Mouse (Mus musculus): ENCODE measurements around the gene Dcpp2. TPM values are rescaled to one million over a fixed set of nuclear protein-coding genes. Genes with fewer than 3 reads are reported as not detected.
"Not testable (repeated sequence)": the region's sequence is repeated elsewhere in the genome, so short reads cannot be mapped to it uniquely, and the experiment has no call there.

Dcpp2 gene
- polyA plus RNA-seq (2012) = not detected in 2 replicates

GRCm38 (mm10) chr17:23880576-23880975 is at the start of gene Dcpp2, which contains the start of gene Dcpp1:
TSS of gene Dcpp2 (plus strand) at chr17:23880880.
TSS of gene Dcpp1 (plus strand) at chr17:23880876.
- TF ChIP-seq GATA1 (IDR thresholded peaks at IDR 0.05; ENCODE audit: low read length) = not testable (repeated sequence)

DNA sequence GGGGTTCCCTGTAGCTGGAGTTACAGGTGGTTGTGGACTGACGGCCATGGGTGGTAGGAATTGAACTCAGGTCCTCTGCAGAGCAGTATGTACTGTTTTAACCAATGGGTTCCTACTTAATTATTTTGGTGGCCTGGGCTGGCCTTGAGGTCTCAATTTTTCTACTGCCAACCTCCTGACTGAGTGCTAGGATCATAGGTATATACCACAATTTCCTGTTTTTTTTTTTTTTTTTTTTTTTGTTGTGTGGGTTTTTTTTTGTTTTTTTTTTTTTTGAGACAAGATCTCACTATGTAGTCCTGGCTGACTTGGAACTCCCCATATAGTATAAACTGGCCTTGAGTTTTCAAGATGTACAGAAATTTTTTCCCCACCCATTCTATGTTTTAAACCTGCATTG is 49.5 kb upstream of the Dcpp2 start:
- TF ChIP-seq GATA1 (IDR thresholded peaks at IDR 0.05; ENCODE audit: low read length) = no peak

DNA sequence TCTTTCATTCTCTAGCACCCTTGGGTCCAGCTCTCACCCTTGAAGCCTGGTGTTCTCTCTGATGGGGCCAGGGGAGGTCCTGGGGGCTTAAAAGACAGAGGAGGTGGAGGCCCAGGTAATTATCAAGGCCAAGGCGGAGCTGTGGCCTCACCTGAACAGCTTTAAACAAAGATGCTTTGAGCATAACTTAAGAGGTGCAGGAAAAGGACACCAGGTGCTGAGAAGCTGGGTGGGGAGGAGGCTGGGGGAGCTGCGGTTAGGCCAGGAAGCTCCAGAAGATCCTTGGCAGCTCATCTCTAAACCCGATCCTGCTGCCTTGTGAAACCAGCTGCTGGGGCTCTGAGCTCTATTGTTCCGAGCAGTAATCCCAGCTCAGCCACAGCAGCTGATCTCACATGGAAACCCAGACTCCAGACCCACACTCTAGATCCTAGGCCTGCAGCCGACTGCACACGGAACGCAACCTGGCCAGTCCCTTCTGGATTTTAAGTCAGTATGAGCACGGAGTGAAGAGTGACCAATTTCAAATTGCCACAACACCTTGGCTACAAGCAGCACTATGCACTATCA is 44.6 kb upstream of the Dcpp2 start, which contains the start of gene Prss33:
Gene Prss33 (minus strand): TSS at position 51 of the 570 bp plus-strand sequence.
- no peak for TF ChIP-seq GATA1 (IDR thresholded peaks at IDR 0.05; ENCODE audit: low read length)

DNA sequence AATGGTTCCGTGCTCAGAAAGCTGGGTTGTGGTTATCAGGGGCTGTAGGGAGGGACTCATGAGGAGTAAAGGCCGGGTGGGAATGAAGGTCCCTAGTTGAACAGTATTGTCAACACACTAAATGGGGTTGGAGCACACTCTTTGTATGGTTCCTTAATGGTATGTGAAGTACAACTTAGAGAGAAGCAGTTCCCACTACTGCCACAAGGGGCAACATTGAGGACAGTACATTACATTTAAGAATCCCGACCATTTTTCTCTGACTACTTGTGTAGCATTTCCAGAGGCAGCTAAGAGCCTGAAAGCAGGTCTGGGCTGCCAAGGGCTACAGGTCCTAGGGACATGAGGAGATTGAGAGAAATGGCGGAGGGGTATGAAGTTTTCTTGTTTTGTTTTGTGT is 39.5 kb upstream of the Dcpp2 start:
- TF ChIP-seq GATA1 (IDR thresholded peaks at IDR 0.05; ENCODE audit: low read length) = no peak

GRCm38 (mm10) chr17:23843141-23843811 is 37.4 kb upstream of the Dcpp2 start:
- TF ChIP-seq GATA1 (IDR thresholded peaks at IDR 0.05; ENCODE audit: low read length) = no peak

GRCm38 (mm10) chr17:23843812-23844273 is 36.8 kb upstream of the Dcpp2 start, which contains the start of the genes Prss32 and Prss41:
TSS of gene Prss32 (plus strand) at chr17:23843855.
TSS of gene Prss41 (minus strand) at chr17:23844172.
- no peak for TF ChIP-seq GATA1 (IDR thresholded peaks at IDR 0.05; ENCODE audit: low read length)

- no peak for TF ChIP-seq GATA1 (IDR thresholded peaks at IDR 0.05; ENCODE audit: low read length)
Observed at GRCm38 (mm10) chr17:23850028-23850427, 30.7 kb upstream of the Dcpp2 start.

DNA sequence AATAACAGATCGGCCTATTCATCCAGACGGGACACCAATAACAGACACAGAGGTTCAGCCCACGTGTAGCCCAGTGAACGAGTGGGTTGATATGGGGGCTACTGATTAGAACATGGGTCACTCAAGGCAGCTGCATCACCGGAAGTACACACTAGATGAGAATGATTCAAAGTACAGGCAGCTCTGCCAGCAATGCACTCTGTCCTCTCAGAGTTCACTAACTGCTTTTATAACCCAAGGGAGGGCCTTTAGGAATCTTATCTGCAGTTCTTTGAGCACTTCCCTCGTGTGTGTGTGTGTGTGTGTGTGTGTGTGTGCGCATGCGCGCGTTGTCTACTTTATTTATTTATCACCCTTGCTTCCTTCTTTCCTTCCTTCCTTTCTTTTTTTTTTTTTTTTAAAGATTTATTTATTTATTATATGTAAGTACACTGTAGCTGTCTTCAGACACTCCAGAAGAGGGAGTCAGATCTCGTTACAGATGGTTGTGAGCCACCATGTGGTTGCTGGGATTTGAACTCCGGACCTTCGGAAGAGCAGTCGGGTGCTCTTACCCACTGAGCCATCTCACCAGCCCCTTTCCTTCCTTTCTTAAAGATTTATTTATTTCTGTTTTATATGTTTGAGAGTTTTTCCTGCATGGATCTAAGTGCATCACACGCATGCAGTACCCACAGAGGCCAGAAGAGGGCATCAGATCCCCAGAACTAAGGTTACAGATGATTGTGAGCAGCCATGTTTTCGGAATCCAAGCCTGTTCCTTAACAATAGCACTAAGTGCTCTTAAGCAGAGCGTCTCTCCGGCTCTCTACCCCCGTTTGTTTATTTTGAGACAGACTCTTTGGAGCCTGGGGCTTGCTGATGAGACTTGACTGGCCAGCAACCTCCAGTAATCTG is 29.6 kb upstream of the Dcpp2 start:
- TF ChIP-seq GATA1 (IDR thresholded peaks at IDR 0.05; ENCODE audit: low read length) = no peak

DNA sequence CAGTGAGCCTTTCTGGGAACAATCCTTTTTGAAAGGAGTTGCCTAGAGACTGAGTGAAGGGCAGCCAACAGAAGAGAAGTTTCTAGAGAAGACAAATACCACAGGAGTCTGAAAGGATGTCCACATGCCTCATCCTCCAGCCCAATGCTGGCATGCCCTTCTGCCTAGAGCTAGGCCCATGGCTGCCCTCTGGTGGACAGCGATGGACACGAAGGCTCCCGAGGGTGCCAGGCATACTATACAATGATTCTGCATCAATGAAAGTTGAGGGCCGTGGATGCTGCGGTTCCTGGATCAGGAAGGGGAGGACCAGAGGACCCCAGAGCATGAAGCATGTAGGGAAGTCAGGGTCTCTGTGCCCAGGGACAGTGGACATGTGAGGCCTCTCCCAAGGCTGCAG is 27.4 kb upstream of the Dcpp2 start:
- no peak for TF ChIP-seq GATA1 (IDR thresholded peaks at IDR 0.05; ENCODE audit: low read length)

DNA sequence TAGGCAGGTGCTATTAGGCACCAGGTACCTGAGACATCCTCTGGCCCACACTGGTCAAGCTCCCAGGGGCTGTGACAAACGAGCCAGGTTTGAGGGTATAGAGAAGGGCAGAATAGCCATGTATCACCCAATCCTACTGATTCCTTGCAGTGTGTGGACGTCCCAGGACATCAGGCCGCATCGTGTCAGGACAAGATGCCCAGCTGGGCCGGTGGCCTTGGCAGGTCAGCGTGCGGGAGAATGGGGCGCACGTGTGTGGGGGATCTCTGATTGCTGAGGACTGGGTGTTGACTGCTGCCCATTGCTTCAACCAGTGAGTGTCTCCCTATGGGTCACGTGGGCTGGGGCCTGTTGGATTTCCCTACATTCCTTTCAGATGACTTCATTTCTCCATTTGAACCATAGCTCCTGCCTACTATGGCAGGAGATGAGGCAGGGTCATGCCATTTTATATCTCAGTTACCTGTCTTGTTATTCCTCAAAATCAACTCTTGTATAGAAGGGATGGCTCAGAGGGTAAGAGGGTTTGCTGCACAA is 26.4 kb upstream of the Dcpp2 start:
- TF ChIP-seq GATA1 (IDR thresholded peaks at IDR 0.05; ENCODE audit: low read length) = no peak

DNA sequence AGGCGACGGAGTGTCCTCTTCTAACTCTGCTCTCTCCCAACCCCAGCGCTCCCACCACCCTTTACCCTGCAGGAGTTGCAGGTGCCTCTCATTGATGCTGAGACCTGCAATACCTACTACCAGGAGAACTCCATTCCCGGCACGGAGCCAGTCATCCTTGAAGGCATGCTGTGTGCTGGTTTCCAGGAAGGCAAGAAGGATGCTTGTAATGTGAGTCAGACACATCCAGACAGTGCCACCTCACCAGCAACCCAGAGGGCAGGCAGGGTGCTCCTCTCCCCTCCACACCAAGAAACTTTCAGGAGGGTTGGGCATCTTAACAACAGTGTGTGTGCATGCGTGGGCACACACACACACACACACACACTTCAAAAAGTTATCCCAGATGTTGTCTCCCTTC is 23.5 kb upstream of the Dcpp2 start:
- TF ChIP-seq GATA1 (IDR thresholded peaks at IDR 0.05; ENCODE audit: low read length) = no peak

DNA sequence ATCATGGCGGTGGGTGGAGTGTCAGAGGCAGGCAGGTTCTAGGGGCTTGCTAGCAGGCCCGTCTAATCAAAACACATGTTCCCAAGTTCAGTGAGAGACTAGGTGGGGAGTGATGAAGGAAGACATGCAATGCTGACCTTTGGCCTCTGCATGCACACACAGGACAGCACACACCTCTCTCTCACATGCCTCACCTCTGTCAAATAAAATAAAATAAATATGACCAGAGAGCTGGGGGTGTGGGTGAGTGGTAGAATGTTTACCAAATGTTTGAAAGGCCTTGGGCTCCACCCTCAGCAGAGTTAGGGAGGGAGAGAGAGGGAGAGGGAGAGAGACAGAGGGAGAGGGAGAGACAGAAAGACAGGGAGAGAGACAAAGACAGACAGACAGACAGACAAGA is 22.8 kb upstream of the Dcpp2 start:
- no peak for TF ChIP-seq GATA1 (IDR thresholded peaks at IDR 0.05; ENCODE audit: low read length)

- no peak for TF ChIP-seq GATA1 (IDR thresholded peaks at IDR 0.05; ENCODE audit: low read length)
Observed at GRCm38 (mm10) chr17:23862926-23863325, 17.8 kb upstream of the Dcpp2 start.

- no peak for TF ChIP-seq GATA1 (IDR thresholded peaks at IDR 0.05; ENCODE audit: low read length)
Observed at GRCm38 (mm10) chr17:23867756-23868155, 12.9 kb upstream of the Dcpp2 start, which contains the start of gene Prss21. TSS of gene Prss21 (plus strand) at chr17:23868056.

DNA sequence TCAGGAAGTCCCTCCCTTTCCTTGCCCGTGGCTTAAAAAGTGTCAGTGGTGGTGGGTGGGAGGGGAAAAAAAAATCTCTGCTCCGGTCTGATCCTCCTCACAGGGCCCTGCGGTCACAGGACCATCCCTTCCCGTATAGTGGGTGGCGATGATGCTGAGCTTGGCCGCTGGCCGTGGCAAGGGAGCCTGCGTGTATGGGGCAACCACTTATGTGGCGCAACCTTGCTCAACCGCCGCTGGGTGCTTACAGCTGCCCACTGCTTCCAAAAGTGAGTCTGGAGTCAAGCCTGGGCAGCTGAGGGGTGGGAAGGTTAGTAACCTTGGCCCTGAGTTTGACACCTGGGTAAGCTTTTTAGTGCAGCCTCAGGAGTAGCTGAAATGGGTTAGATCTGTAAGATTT is 12.2 kb upstream of the Dcpp2 start:
- no peak for TF ChIP-seq GATA1 (IDR thresholded peaks at IDR 0.05; ENCODE audit: low read length)

All from G1E-ER4 (cell line).